Mouse (Mus musculus): ENCODE results near the gene Galns. TPM values are rescaled to one million over a fixed set of nuclear protein-coding genes. Genes with fewer than 3 reads are reported as not detected.

Gene Galns
- polyA plus RNA-seq, 1 experiment from 2014 or later = 8.7 TPM

DNA sequence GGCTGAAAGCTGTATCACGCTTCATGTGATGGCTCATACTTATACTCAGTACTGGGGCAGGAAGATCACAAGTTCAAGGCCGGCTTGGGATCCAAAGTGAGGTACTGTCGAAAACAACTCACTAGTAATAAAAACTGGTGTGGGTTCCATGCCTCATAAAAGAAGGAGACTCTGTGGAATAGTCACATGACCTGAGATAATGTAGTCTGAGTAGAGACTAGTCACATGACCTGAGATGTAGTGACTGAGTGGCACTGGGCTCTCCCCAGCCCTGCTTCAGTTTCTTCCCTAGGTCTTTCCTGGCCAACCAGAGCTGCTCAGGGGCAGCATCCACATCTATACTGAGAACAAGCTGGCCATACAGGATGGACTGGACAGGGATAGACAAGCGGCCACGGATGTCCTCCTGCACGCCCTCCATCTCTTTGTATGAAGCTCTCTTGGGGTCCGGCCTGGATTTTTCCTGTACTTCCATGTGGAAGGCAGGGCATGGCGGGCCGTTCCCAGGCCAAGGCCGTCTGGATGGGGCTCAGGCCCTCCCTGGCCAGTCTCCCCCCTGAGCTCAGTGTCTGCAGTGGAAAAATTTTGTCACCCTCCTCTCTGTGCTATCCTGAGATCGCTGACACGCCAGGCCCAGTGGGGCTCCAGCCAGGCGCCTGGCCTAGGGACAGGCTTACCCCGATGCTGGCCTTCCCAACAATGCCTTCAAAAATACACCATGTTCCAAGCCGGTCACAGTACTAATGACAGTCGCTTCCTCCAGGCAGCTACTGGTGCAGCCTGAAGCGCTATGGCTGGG is 12.8 kb upstream of the Galns start:
- ATAC-seq = no peak
- Histone ChIP-seq H3K9ac (ENCODE audit: low read depth, low read length) (peak overlapping the region; percentile 8; the same call in 1 of the 2 replicates), H3K4me2 (ENCODE audit: low read length) (no peak overlapping the region), H3K27me3 (replicated peaks; ENCODE audit: control insufficient read depth, insufficient read depth, low read length) (no peaks in the 10 kb centered on the region), H3K36me3 (ENCODE audit: control insufficient read depth, insufficient read depth, low read length) (no peaks in the 10 kb centered on the region), H3K4me3 (ENCODE audit: low read length) (no peak overlapping the region), H3K4me1 (ENCODE audit: control insufficient read depth, insufficient read depth, low read depth, low read length) (no peaks in the 10 kb centered on the region), H3K9me3 (ENCODE audit: control insufficient read depth, low read length) (no peaks in the 10 kb centered on the region), H3K27ac (ENCODE audit: low read depth, low read length) (no peak overlapping the region)
- 90% methylated on average over 17 of the region's 17 CpGs for WGBS

GRCm38 (mm10) chr8:122622727-122623126 is 11.5 kb upstream of the Galns start, which contains the start of gene Pabpn1l:
Gene Pabpn1l, minus strand, starts transcription at chr8:122622739.
- Histone ChIP-seq H3K36me3 (ENCODE audit: control insufficient read depth, insufficient read depth, low read length) (no peaks in the 10 kb centered on the region), H3K4me1 (ENCODE audit: control insufficient read depth, insufficient read depth, low read depth, low read length) (peaks cover 4% of the 10 kb centered on the region), H3K27ac (ENCODE audit: low read depth, low read length) (no peak within 1 kb of the TSS), H3K9me3 (ENCODE audit: control insufficient read depth, low read length) (no peaks in the 10 kb centered on the region), H3K9ac (ENCODE audit: low read depth, low read length) (no peak within 1 kb of the TSS), H3K27me3 (replicated peaks; ENCODE audit: control insufficient read depth, insufficient read depth, low read length) (no peaks in the 10 kb centered on the region), H3K4me3 (ENCODE audit: low read length) (no peak within 1 kb of the TSS), H3K4me2 (ENCODE audit: low read length) (no peak within 1 kb of the TSS)
- 74% methylated on average over 6 of the region's 6 CpGs for WGBS
- ATAC-seq = no peak

- 37% methylated on average over 5 of the region's 5 CpGs for WGBS
- Histone ChIP-seq H3K36me3 (ENCODE audit: control insufficient read depth, insufficient read depth, low read length) (0 out of 2 replicates have a peak, but pooled peaks cover under 1% of the 10 kb centered on the region), H3K9me3 (ENCODE audit: control insufficient read depth, low read length) (no peaks in the 10 kb centered on the region), H3K4me3 (ENCODE audit: low read length) (no peak overlapping the region), H3K9ac (ENCODE audit: low read depth, low read length) (no peak overlapping the region), H3K27ac (ENCODE audit: low read depth, low read length) (no peak overlapping the region), H3K4me2 (ENCODE audit: low read length) (no peak overlapping the region), H3K27me3 (replicated peaks; ENCODE audit: control insufficient read depth, insufficient read depth, low read length) (no peaks in the 10 kb centered on the region), H3K4me1 (ENCODE audit: control insufficient read depth, insufficient read depth, low read depth, low read length) (peaks cover 4% of the 10 kb centered on the region)
- ATAC-seq = no peak
Observed at GRCm38 (mm10) chr8:122620446-122620845, 9.2 kb upstream of the Galns start.

- H3K9me3 ChIP-seq (ENCODE audit: control insufficient read depth, low read length) = no peaks in the 10 kb centered on the region
- H3K27me3 ChIP-seq (replicated peaks; ENCODE audit: control insufficient read depth, insufficient read depth, low read length) = no peaks in the 10 kb centered on the region
- no peak overlapping the region for H3K9ac ChIP-seq (ENCODE audit: low read depth, low read length)
- H3K4me1 ChIP-seq (ENCODE audit: control insufficient read depth, insufficient read depth, low read depth, low read length) = peaks cover 4% of the 10 kb centered on the region
- ATAC-seq = no peak
- H3K4me2 ChIP-seq (ENCODE audit: low read length) = no peak overlapping the region
- H3K27ac ChIP-seq (ENCODE audit: low read depth, low read length) = no peak overlapping the region
- 65% methylated on average over 6 of the region's 6 CpGs for WGBS
- no peak overlapping the region for H3K4me3 ChIP-seq (ENCODE audit: low read length)
- H3K36me3 ChIP-seq (ENCODE audit: control insufficient read depth, insufficient read depth, low read length) = 0 out of 2 replicates have a peak, but pooled peaks cover 2% of the 10 kb centered on the region
Observed at GRCm38 (mm10) chr8:122618660-122619378, 7.6 kb upstream of the Galns start.

GRCm38 (mm10) chr8:122617947-122618546 is 6.8 kb upstream of the Galns start:
- no peak overlapping the region for H3K4me2 ChIP-seq (ENCODE audit: low read length)
- WGBS = 28% methylated on average over 6 of the region's 7 CpGs
- no peaks in the 10 kb centered on the region for H3K27me3 ChIP-seq (replicated peaks; ENCODE audit: control insufficient read depth, insufficient read depth, low read length)
- H3K4me3 ChIP-seq (ENCODE audit: low read length) = no peak overlapping the region
- H3K9ac ChIP-seq (ENCODE audit: low read depth, low read length) = peak overlapping the region; percentile 35
- no peak overlapping the region for H3K27ac ChIP-seq (ENCODE audit: low read depth, low read length)
- 0 out of 2 replicates have a peak, but pooled peaks cover 2% of the 10 kb centered on the region for H3K36me3 ChIP-seq (ENCODE audit: control insufficient read depth, insufficient read depth, low read length)
- ATAC-seq = peak; percentile 27
- peaks cover 4% of the 10 kb centered on the region for H3K4me1 ChIP-seq (ENCODE audit: control insufficient read depth, insufficient read depth, low read depth, low read length)
- no peaks in the 10 kb centered on the region for H3K9me3 ChIP-seq (ENCODE audit: control insufficient read depth, low read length)

- Histone ChIP-seq H3K9ac (ENCODE audit: low read depth, low read length) (no peak overlapping the region), H3K4me2 (ENCODE audit: low read length) (no peak overlapping the region), H3K4me1 (ENCODE audit: control insufficient read depth, insufficient read depth, low read depth, low read length) (peaks cover 12% of the 10 kb centered on the region), H3K27me3 (replicated peaks; ENCODE audit: control insufficient read depth, insufficient read depth, low read length) (no peaks in the 10 kb centered on the region), H3K9me3 (ENCODE audit: control insufficient read depth, low read length) (no peaks in the 10 kb centered on the region), H3K27ac (ENCODE audit: low read depth, low read length) (no peak overlapping the region), H3K4me3 (ENCODE audit: low read length) (no peak overlapping the region), H3K36me3 (ENCODE audit: control insufficient read depth, insufficient read depth, low read length) (0 out of 2 replicates have a peak, but pooled peaks cover 2% of the 10 kb centered on the region)
- ATAC-seq = no peak
- WGBS = 74% methylated on average over 9 of the region's 9 CpGs
Observed at GRCm38 (mm10) chr8:122616181-122616905, 5.1 kb upstream of the Galns start.

- WGBS = under 1% methylated on average over 20 of the region's 20 CpGs
- Histone ChIP-seq H3K9ac (ENCODE audit: low read depth, low read length) (peak overlapping the region; percentile 80), H3K4me1 (ENCODE audit: control insufficient read depth, insufficient read depth, low read depth, low read length) (peaks cover 16% of the 10 kb centered on the region), H3K36me3 (ENCODE audit: control insufficient read depth, insufficient read depth, low read length) (0 out of 2 replicates have a peak, but pooled peaks cover 2% of the 10 kb centered on the region), H3K27me3 (replicated peaks; ENCODE audit: control insufficient read depth, insufficient read depth, low read length) (no peaks in the 10 kb centered on the region), H3K27ac (ENCODE audit: low read depth, low read length) (peak overlapping the region; percentile 77), H3K4me2 (ENCODE audit: low read length) (peak overlapping the region; percentile 79), H3K4me3 (ENCODE audit: low read length) (peak overlapping the region; percentile 80), H3K9me3 (ENCODE audit: control insufficient read depth, low read length) (no peaks in the 10 kb centered on the region)
- ATAC-seq = no peak
Observed at GRCm38 (mm10) chr8:122610612-122611277, 518 bp downstream of the Galns start.

- peak overlapping the region; percentile 80; the same call in 1 of the 2 replicates for H3K4me3 ChIP-seq (ENCODE audit: low read length)
- 58% methylated on average over 4 of the region's 4 CpGs for WGBS
- 0 out of 2 replicates have a peak overlapping the region, but pooled peaks have one; percentile 3 for H3K27ac ChIP-seq (ENCODE audit: low read depth, low read length)
Observed at GRCm38 (mm10) chr8:122610209-122610608, 1.1 kb downstream of the Galns start.

More at GRCm38 (mm10) chr8:122610209-122610608, 1.1 kb downstream of the Galns start:
- ATAC-seq = no peak
- no peaks in the 10 kb centered on the region for H3K36me3 ChIP-seq (ENCODE audit: control insufficient read depth, insufficient read depth, low read length)
- H3K27me3 ChIP-seq (replicated peaks; ENCODE audit: control insufficient read depth, insufficient read depth, low read length) = no peaks in the 10 kb centered on the region
- H3K4me1 ChIP-seq (ENCODE audit: control insufficient read depth, insufficient read depth, low read depth, low read length) = peaks cover 16% of the 10 kb centered on the region
- H3K9ac ChIP-seq (ENCODE audit: low read depth, low read length) = 0 out of 2 replicates have a peak overlapping the region, but pooled peaks have one; percentile 22
- no peaks in the 10 kb centered on the region for H3K9me3 ChIP-seq (ENCODE audit: control insufficient read depth, low read length)
- H3K4me2 ChIP-seq (ENCODE audit: low read length) = peak overlapping the region; percentile 79
